Mouse (Mus musculus): ENCODE results near the gene Ubxn6.
"Not testable (repeated sequence)": the region's sequence is repeated elsewhere in the genome, so short reads cannot be mapped to it uniquely, and the experiment has no call there.

Gene Ubxn6

GRCm38 (mm10) chr17:56102158-56102557 is 27.3 kb upstream of the Ubxn6 start:
- in situ Hi-C loops (cut with MseI, MboI), result no loop called here

DNA sequence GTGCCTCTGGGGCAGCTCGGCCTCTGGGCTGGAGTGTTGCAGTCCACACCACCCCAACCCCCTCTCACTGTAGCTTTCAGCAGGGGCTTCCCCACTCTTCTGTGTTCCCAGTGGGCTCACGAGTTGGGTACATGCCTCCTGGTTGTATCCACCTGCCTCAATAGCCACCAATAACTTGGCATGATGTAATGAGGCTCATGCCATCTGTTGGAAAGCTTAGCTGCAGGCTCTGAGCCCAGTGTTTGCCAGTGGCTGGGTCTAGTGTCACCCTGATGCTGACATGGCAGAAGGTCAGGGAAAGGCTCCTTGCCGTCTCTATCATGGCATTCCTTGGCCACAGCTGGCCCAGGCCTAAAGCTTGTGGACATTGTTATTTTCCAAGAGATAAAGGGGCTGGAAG is 26.0 kb upstream of the Ubxn6 start:
- in situ Hi-C loops (cut with MseI, MboI), result no loop called here

DNA sequence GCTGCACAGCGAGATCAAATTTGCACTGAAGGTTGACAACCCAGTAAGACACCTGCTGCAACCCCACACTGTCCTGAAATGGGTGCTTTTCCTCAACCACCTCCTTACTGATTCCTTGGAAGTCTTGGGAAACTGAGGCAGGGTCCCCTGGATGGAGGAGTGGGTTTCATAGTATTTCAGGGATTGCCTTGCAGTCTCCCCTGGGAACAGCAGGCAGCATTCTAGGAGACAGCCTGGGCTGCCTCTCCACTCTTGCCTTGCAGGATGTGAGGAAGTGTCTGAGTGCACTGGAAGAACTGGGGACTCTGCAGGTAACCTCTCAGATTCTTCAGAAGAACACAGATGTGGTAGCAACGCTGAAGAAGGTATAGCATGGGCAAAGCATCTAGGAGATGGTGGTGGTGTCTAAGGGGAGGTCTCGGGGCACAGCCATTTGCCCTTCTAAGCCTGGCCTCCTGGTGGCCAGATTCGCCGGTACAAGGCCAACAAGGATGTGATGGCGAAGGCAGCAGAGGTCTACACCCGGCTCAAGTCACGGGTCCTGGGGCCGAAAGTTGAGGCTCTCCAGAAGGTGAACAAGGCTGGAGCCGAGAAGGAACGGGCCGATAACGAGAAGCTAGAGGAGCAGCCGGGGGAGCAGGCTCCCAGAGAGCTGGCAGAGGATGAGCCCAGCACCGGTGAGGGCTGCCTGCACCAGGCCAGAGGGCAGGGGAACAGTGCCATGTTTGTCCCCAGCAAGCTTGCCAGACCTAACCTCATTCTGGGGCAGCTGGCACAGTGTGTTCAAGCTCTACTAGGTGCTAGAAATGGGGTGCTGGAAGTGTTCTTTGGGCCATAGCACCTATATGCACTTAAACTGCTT is 24.1 kb upstream of the Ubxn6 start:
- in situ Hi-C loops (cut with MseI, MboI), result no loop called here

GRCm38 (mm10) chr17:56098180-56098579 is 23.4 kb upstream of the Ubxn6 start:
- in situ Hi-C loops (cut with MseI, MboI), result no loop called here

GRCm38 (mm10) chr17:56096883-56097282 is 22.1 kb upstream of the Ubxn6 start:
- in situ Hi-C loops (cut with MseI, MboI), result no loop called here

DNA sequence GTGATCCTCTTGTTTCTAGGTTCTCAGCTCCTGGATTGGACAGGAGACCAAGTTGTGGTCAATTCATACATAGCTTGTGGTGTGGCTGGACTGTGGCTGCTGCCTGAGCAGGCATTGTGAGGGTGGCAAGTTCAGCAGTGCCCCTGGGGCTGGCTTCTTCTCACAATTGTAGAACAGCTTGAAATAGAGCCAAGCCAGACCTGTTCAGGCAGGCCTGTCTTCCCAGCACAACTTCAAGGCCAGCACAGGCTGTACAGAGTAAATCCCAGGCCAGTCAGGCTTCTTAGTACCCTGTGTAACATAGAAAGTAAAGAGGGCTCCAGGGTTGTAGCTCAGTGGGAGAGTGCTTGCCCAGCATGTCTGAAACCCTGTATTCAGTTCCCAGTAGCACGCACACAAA is 18.0 kb upstream of the Ubxn6 start:
- in situ Hi-C loops (cut with MseI, MboI), result no loop called here

DNA sequence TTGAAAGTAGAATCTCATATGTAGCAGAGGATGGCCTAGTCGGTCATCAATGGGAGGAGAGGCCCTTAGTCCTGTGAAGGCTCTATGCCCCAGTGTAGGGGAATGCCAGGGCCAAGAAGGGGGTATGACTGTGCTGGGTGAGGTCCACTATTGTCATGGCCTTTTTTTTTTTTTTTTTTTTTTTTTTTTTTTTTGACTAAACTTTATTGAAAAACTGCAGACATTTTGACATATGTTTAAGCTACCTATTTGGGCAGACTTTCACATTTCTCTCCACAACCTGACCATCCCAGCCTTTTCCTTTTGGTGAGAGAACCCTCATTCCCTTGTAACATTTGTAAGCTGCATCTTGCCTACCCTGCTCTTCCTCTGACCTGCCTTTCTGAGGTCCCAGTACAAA is 17.5 kb upstream of the Ubxn6 start:
- in situ Hi-C loops (cut with MseI, MboI), result no loop called here

DNA sequence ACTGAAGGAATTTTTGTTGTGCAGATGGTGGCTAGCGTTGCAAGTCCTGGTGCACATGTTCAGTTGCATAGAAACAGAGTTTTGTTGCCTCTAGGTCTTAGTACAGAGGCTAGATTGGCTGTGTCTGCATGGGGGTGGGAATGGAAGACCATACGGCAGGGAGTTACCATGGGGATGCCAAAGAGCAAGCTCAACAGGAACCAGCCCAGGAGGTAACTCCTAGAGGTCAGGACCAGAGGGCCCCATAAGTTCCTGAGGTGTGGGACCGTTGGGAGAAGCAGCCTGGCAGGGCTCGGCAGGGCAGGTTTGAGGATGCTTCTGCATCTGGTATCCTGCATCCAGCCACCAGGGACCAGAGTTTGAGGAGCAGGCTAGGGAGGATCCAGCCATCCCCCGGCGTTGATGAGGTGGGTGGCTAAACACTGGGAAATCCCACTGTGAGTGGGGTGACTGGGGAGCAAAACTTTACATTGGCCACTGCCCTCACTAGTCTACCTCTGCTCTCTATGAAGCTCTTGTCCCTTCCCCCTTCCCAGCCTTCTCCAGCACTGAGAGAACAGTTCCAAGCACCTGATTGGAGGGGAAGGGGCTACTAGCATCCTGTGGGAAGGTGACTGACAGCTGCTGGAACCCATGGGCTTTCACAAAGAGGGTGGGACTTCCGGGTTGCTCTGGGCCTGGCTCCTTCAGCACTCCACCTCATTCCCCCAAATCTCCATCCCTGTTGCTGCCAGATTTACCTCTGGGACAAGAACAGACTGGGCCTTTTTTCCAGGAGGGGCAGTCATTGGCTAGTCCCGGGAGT is 6.2 kb upstream of the Ubxn6 start:
- in situ Hi-C loops (cut with MseI, MboI), result no loop called here

DNA sequence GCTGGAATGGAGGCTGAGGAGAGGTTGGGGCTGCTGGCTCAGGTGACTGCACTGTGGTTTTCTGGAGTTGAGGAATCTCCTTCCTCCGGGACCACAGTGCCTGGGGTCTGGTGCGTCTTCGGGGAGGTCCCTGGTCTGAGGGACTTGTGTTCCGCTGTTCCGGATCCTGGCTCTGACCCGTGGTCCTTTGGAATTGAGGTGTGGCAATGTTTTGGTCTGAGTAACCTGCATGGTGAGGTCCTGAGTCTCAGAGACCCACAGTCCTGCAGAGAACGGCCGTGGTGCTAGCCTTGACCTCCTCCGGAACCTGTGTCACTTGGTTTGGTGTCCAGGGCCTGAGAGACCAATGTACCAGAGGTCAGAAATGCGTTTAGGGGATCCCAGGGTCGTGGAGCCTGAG is 5.1 kb upstream of the Ubxn6 start:
- in situ Hi-C loops (cut with MseI, MboI), result no loop called here

DNA sequence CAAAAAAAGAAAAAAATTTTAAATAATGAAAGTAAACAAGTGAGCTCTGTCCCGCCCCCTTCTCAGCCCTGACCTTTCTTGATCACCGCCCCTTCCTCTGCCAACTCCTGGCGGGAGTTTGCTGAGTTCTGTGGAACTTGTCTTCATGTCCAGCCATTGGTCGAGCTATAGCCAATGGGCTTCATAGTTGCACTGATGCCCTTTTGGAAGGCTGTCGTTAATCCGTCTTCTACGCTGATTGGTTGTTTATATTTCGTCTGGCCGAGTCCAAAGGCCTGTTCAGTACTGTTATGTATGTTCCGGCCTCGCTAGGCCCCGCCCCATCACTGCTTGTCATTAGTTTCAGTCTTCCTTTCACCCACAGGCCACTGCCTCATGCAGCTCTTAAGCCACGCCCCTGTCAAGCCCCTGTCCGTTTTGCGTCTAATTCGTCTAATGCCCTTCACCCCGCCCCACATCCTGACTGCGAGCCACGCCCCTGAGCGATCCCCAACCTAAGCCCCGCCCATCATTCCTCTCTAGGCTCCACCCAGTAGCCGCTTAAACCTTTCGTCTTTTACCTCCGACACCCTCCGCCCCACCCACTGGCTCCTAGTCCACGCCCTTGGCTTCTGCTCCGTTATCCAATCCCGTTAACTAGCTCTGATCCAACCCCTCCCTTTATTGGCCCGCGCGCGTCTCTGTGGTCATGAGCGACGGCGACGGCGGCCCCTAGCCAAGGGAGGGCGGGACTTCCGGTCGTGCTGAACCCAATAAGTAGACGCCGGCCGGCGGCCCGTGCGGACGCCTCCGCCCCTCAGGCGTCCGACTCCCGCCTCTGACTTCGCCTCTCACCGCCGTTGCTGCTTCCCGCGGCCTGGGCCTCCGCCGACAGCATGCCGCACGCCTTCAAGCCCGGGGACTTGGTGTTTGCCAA is 4.3 kb upstream of the Ubxn6 start, which contains the start of gene Hdgfl2:
Gene Hdgfl2, plus strand, starts transcription at position 755 of the 916 bp plus-strand sequence.
- in situ Hi-C loops (cut with MseI, MboI), result no loop called here

DNA sequence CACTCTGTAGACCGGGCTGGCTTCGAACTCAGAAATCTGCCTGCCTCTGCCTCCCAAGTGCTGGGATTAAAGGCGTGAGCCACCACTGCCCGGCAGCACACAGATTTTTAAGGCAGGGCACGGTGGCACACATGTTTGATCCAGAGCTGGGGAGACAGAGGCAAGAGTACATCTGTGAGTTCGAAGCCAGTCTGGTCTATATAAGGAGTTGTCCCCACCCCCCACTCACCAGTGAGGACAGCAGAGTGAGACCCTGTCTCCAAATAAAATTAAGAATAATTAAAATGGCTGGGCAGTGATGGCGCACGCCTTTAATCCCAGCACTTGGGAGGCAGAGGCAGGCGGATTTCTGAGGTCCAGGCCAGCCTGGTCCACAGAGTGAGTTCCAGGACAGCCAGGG is 3.5 kb upstream of the Ubxn6 start:
- in situ Hi-C loops (cut with MseI, MboI), result not testable (repeated sequence)

DNA sequence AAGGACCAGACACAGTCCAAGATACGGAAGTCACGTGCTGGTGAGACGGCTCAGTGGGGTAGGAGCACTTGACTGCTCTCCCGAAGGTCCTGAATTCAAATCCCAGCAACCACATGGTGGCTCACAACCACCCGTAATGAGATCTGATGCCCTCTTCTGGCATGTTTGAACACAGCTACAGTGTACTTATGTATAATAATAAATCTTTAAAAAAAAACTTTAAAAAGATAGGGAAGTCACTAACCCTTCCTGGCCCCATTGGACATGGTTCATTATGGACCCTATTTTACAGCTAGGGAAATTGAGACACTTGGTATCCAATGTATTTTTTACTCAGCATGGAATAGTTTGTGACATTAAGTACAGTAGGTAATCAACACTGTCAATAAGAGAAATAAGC is 2.7 kb upstream of the Ubxn6 start:
- in situ Hi-C loops (cut with MseI, MboI), result no loop called here

DNA sequence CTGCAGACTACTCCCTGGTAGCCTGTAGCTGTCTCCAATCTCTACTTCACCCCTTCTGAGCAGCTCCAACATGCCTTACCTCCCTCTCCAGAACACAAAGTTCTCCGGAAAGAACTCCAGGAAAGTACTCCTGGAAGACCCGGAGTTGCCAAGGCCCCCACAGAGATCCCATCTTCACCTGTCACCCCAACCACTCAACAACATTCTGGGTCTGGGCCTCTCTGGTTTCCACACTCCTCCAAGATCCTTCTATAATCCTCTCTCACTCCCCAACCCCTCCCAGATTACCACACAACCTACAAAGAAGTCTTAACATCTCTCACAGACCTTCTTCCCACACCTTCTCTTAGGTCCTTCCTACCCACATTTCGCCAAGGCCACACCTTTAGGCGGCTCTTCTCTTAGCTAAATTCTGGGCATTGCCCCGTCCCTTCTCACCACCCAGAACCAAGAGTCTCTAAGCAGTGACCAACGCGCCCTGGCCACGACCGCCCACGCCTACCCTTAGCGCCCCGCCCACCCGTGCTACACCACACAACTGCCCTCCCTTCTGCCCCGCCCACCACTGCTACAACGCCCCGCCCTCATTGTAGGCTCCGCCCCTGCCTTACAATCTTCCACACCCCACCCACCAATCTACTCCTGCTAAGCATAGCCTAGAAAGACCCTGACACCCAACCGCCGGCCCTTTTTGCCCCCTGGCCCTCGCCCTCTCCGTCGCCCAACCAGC is 566 bp downstream of the Ubxn6 start:
- in situ Hi-C loops (cut with MseI, MboI), result no loop called here

DNA sequence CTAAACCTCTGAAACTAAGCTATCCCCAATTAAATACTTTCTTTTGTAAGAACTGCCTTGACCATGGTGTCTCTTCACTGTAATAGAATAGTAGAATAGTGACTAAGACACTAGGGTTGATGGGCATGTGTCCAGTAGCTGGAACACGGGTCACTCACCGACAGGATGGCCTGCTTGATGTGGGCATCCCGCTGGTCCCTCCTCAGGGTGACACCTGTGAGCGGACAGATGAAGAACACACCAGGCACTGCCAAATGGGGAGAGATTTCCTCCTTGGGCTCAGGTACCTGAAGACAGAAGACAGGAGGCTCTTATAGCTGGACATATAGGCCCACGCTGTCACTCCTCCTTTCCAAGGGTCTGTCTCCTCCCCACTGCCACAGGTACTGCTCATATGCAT is 2.6 kb downstream of the Ubxn6 start:
- in situ Hi-C loops (cut with MseI, MboI), result no loop called here

DNA sequence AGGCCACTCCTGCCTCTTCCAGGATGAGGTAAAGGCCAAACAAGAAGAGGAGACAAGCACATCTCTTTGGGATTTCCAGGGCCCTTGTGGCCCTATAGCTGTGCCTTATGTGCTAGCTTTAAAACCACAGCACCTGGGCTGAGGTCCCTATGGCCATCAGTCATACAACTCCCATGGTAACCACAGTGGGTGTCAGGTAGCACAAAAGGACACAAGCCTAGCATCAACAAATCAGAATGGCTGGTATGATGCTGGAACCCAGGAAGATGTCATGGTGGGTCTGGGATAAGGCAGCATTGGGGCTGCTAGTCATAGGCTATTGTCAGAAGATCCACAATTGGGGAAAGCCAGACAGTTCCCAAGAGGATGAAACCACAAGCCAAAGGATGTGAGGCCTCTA is 3.7 kb downstream of the Ubxn6 start:
- in situ Hi-C loops (cut with MseI, MboI), result no loop called here

DNA sequence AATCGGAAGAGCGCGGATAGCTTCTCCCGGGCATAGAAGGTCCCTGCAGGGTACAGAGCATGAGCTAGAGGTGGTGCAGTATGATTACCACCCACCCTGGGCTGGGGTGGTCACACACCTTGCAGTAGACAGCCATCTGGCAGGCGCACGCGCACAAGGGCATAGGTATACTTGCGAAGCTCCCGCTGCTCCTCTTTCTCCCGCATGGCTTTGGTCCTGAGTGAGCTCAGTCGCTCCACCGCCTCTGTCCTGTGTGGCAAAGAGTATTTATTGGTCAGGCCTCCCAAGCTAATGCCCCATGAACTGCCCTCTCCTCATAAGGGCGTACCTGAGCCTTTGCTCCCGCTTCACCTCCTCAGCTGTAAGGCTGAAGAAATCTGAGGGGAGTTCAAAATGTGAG is 5.8 kb downstream of the Ubxn6 start:
- in situ Hi-C loops (cut with MseI, MboI), result no loop called here

- in situ Hi-C loops (cut with MseI, MboI), result no loop called here
These were observed 8.4 kb downstream of the Ubxn6 start for GRCm38 (mm10) chr17:56066451-56066850.

DNA sequence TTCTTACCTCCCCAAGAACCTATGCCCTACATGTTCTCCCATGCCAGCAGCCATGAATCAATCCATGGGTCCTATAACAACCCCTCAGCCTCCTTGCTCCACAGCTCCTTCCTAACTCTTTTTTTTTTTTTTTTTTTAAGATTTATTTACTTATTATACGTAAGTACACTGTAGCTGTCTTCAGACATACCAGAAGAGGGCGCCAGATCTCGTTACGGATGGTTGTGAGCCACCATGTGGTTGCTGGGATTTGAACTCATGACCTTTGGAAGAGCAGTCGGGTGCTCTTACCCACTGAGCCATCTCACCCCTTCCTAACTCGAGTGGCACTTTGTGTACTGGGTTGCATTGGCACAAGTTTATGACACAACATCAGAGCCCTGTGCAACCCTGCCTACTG is 9.1 kb downstream of the Ubxn6 start:
- in situ Hi-C loops (cut with MseI, MboI), result not testable (repeated sequence)

DNA sequence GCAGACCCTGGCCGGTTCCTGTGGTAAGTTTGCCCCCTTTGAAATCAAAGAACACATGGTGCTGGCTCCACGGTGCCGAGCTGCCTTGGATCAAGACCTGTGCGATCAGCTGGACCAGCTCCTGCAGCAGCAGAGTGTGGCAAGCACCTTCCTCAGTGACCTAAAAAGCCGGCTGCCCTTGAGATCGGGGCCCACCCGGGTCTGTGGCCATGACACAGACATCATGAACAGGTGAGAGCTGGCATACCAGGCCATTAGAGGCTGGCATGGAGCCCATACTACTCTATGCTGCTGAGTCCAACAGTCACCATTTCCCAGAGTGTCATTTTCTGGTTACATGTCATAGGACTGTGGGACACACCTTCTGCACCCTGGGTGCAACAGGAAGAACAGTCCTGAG is 12.7 kb downstream of the Ubxn6 start:
- in situ Hi-C loops (cut with MseI, MboI), result no loop called here

- in situ Hi-C loops (cut with MseI, MboI), result no loop called here
These were observed 17.3 kb downstream of the Ubxn6 start for GRCm38 (mm10) chr17:56057381-56058120.

All from mouse trophoblast stem cell (cell line).